Mouse (Mus musculus) liver, embryonic 14.5 days (tissue): ENCODE measurements around the gene Galnt15.

Experiments
- CTCF ChIP-seq: IDR thresholded peaks from 2 replicates; pipeline ENCODE4 v1.5.1; 2016; ENCODE audit warnings: antibody characterized with exemption, low read depth, control low read depth
- EP300 ChIP-seq: IDR thresholded peaks from 2 replicates; pipeline ENCODE4 v1.6.1; 2016; ENCODE audit warnings: antibody characterized with exemption, low read depth

- TF ChIP-seq CTCF, result no peak
- TF ChIP-seq EP300, result no peak
Measured at GRCm38 (mm10) chr14:32091704-32092103, 62.9 kb downstream of the Galnt15 start.
